Mouse (Mus musculus) brain, embryonic 14.5 days (tissue): ENCODE results near the gene Ube2e1. TPM values are rescaled to one million over a fixed set of nuclear protein-coding genes. Genes with fewer than 3 reads are reported as not detected.

Experiments used
- DNase-seq: peaks from one replicate; pipeline ENCODE4 v3.0.0-alpha.2; 2011; ENCODE audit warnings: low read depth
- CTCF ChIP-seq: fragments of 200-500 bp; IDR thresholded peaks from 2 replicates; pipeline ENCODE4 v1.5.1; 2012; ENCODE audit warnings: inconsistent platforms, mild to moderate bottlenecking, moderate library complexity, borderline replicate concordance; ENCODE audit not compliant: insufficient read depth, insufficient read length; ENCODE audit errors: extremely low read depth
- POLR2A ChIP-seq: fragments of 200-500 bp; IDR thresholded peaks from 2 replicates; pipeline ENCODE4 v1.6.1; 2012; ENCODE audit warnings: mild to moderate bottlenecking, inconsistent platforms, borderline replicate concordance; ENCODE audit not compliant: poor library complexity, insufficient read depth, insufficient read length, severe bottlenecking; ENCODE audit errors: extremely low read depth
- polyA plus RNA-seq: library from polyadenylated mRNA; depleted of rRNA; stranded (reverse); fragments of >200 nt; gene quantifications from 2 replicates; pipeline ENCODE4 v1.2.3, GENCODE M21; 2012

The Ube2e1 gene
- polyA plus RNA-seq, 1 experiment = 135 TPM

GRCm38 (mm10) chr14:18284581-18284980 is 47.1 kb downstream of the Ube2e1 start:
- TF ChIP-seq POLR2A (no peak), CTCF (no peak)
- DNase-seq = peak; percentile 44

- TF ChIP-seq CTCF (no peak), POLR2A (no peak)
- DNase-seq = no peak
These were observed 51.3 kb downstream of the Ube2e1 start for GRCm38 (mm10) chr14:18280375-18280774.

GRCm38 (mm10) chr14:18274526-18274925 is 57.1 kb downstream of the Ube2e1 start:
- DNase-seq = no peak
- TF ChIP-seq POLR2A = no peak
- no peak for TF ChIP-seq CTCF

- DNase-seq = peak; percentile 25
- TF ChIP-seq POLR2A (no peak), CTCF (no peak)
These were observed 60.0 kb downstream of the Ube2e1 start for GRCm38 (mm10) chr14:18271666-18272065.

DNA sequence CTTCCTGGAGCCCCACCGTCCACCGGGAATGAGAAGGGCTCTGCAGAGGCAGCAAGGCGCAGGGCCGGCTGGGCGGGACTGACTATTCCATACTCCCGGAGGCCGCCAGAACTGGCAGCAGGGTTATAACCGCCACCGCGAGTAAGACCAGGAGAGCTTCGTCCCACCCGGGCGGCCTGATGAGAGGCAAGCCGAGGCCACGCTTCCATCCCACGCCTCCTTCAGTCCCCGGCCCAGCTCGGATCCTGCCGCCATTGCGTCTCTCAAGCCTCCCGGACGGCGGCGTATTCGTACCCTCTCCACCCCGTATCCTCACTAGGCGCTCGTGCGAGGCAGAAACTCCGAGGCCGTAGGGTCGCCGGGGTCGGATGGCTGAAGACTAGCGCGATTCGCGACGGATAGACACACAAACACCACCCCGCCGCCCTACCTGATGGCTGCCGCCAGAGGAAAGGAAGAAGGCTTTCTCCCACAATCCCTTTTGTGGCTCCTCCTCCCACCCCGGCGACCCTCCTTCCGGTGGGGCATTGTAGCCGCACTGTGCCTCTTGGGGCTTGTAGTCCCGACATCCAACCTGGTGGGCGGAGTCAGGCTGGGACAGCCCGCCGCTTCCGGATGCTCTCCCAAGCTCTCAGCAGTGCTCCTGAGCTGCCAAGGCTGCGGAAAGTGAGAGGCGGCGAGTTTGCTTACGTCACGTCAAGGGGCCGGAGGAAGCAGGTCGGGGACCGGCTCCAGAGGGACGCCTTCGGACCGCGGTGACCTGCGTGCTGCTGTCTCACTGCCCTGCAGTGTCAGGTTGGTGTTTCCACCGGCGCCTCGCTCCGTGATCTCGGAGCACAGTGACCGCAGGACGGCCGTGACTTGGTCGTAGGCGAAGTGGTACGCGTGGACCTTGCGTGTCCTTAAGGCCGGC is 60.9 kb downstream of the Ube2e1 start, which contains the start of the genes Nkiras1 and Rpl15:
Nkiras1 (plus strand) TSS at position 608 of the 913 bp plus-strand sequence.
Rpl15 (minus strand) TSS at position 863 of the 913 bp plus-strand sequence.
- DNase-seq = peak; percentile 100
- TF ChIP-seq CTCF = peak; percentile 2; the same call in 1 of the 2 replicates
- TF ChIP-seq POLR2A = peak; percentile 69; the same call in 1 of the 2 replicates

DNA sequence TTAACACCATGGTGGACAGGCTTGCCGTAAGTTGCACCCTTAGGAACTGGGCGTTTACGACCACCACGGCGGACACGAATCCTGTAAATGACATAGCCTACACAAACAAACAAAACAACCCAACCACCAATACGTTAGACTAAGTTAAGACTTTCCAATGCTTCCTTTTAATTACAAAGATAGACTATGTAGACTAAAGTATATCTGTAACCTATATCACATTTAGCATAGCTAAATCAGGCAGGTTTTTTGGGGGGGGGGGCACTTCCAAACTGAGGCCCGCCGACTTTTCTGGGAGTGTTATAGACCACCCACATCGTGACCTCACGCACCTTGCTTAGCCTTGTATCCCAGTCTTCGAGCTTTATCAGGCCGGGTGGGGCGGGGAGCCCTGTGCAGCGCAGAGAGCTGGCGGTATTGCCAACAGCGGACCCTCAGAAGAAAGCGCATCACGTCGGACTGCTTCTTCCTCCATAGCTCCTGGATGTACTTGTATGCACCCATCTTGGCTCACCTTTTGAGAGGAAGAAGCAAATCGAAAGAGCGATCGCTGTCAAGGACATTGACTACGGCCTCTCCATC is 61.6 kb downstream of the Ube2e1 start:
- peak; percentile 25 for DNase-seq

- DNase-seq = peak; percentile 94
- TF ChIP-seq CTCF = no peak
- no peak for TF ChIP-seq POLR2A
These were observed 68.2 kb downstream of the Ube2e1 start for GRCm38 (mm10) chr14:18263427-18263826.

GRCm38 (mm10) chr14:18261203-18261602 is 70.5 kb downstream of the Ube2e1 start:
- no peak for DNase-seq
- TF ChIP-seq CTCF = no peak

GRCm38 (mm10) chr14:18242638-18243130 is 89.0 kb downstream of the Ube2e1 start:
- no peak for TF ChIP-seq CTCF
- no peak for TF ChIP-seq POLR2A
- DNase-seq = no peak

- DNase-seq = no peak
- TF ChIP-seq POLR2A (no peak), CTCF (no peak)
These were observed 89.9 kb downstream of the Ube2e1 start for GRCm38 (mm10) chr14:18241786-18242185.

GRCm38 (mm10) chr14:18240132-18240531 is 91.5 kb downstream of the Ube2e1 start:
- no peak for TF ChIP-seq POLR2A
- TF ChIP-seq CTCF = no peak
- no peak for DNase-seq

DNA sequence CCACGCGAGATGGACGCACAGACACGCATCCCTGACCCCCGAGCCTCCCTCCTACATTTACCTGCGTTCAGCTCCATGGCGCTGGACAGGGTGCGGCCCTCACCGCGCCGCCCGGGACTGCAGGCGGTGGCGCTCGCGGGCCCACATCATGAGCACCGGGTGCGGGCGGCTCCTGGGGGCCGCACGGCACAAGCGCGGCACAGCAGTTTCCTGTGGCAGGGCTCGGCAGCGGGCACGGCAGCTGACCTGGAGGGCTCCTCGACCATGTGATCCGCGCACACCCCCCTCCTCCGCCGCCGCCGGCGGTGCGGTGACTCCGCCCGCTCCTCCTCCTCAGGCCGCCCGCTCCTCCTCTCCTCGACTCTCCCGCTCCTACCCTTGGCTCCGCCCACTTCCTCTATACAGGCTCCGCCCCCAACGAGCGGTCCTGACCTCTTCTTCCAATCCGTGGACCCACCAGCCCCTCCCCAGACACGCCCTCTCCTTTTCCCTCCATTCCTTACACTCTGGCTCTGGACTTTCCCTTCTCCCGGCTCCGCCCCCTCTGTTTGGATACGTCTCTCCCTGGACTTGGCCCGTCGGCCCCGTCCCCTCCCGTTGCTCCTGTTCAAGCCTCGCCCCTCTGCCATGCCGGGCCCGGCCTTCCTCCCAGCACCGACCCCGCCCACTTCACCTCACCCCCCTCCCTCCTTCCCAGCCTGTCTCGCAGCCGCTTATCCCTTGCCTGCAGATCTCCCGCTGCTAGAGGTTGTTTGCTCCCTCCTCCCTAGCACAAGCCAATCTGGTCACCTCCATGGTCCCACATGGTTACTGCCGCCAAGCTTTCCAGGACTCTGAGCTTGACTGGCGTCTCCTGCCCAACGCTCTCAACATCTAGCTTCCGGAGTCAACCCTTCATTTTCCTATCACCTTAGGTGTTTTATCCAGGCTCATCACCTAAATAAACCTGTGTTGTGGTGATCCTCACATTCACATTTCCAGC is 92.6 kb downstream of the Ube2e1 start, which contains the start of gene Nr1d2:
Nr1d2 (minus strand) TSS at position 378 of the 982 bp plus-strand sequence.
- TF ChIP-seq POLR2A (no peak), CTCF (no peak)
- DNase-seq = peak; percentile 98
